ENCODE assay signal across 9 mouse cellular contexts in genomic region chr4:140813358-140814185, GRCm38 (mm10). TPM values are rescaled to one million over a fixed set of nuclear protein-coding genes. Genes with fewer than 3 reads are reported as not detected.
A peak's percentile ranks its signal among the peaks of the same experiment; 100 is the strongest.
DNase-seq lines count a peak whose midpoint lies in the region; ATAC-seq and TF ChIP-seq lines count a peak whose summit lies in the region.
"Had no signal": no experiment of that assay in that cellular context is flagged by ENCODE, and none has a peak within 500 bp of the region (broad histone marks: within the 10 kb centered on the region; RNA-seq: fewer than 3 reads in every experiment).

No protein-coding gene starts in this region.

- WGBS in hindbrain, embryonic 11.5 days: 22% methylated on average over 13 of the region's 13 CpGs
- 30% methylated on average over 13 of the region's 13 CpGs for WGBS in hindbrain, embryonic 14.5 days
- WGBS in embryonic facial prominence, embryonic 15.5 days: 5% methylated on average over 13 of the region's 13 CpGs
- WGBS in liver, embryonic 13.5 days (ENCODE audit: insufficient replicate concordance): 39% methylated on average over 13 of the region's 13 CpGs

- H3K4me1 ChIP-seq in hindbrain, embryonic 11.5 days (replicated peaks; ENCODE audit: control insufficient read depth, insufficient read depth, low read length): no peaks in the 10 kb centered on the region; the same call in 1 of the 2 replicates
- peaks cover 11% of the 10 kb centered on the region; the same call in 1 of the 2 replicates for H3K4me1 ChIP-seq in hindbrain, embryonic 14.5 days (replicated peaks; ENCODE audit: control insufficient read depth, insufficient read depth, low read length)
- H3K4me1 ChIP-seq in E14TG2a.4 (replicated peaks; ENCODE audit: low read depth, low read length): peaks cover 66% of the 10 kb centered on the region
- peaks cover 32% of the 10 kb centered on the region for H3K4me1 ChIP-seq in embryonic facial prominence, embryonic 15.5 days
- H3K4me1 ChIP-seq in liver, embryonic 13.5 days (replicated peaks): peaks cover 85% of the 10 kb centered on the region

- H3K27ac ChIP-seq in hindbrain, embryonic 11.5 days (ENCODE audit: low read depth, low read length): no peak overlapping the region
- no peak overlapping the region for H3K27ac ChIP-seq in hindbrain, embryonic 14.5 days
- H3K27ac ChIP-seq in embryonic facial prominence, embryonic 15.5 days (replicated peaks): peak overlapping the region; percentile 65; the same call in 1 of the 2 replicates
- no peak overlapping the region for H3K27ac ChIP-seq in liver, embryonic 13.5 days
- H3K27ac ChIP-seq: layer of hippocampus, adult 2 months had no signal

- no peak for ATAC-seq in hindbrain, embryonic 11.5 days (ENCODE audit: low FRiP score)
- no peak for ATAC-seq in hindbrain, embryonic 14.5 days (ENCODE audit: low FRiP score)
- ATAC-seq in embryonic facial prominence, embryonic 15.5 days (ENCODE audit: insufficient number of reproducible peaks, low FRiP score, low TSS enrichment, low read depth): no peak
- no peak for ATAC-seq in liver, embryonic 13.5 days (ENCODE audit: low read depth)

- H3K36me3 ChIP-seq in hindbrain, embryonic 11.5 days (ENCODE audit: control insufficient read depth, insufficient read depth, low read length): no peaks in the 10 kb centered on the region
- no peaks in the 10 kb centered on the region for H3K36me3 ChIP-seq in hindbrain, embryonic 14.5 days (replicated peaks; ENCODE audit: control insufficient read depth, insufficient read depth)
- no peaks in the 10 kb centered on the region for H3K36me3 ChIP-seq in E14TG2a.4 (ENCODE audit: insufficient read depth, low read length)
- no peaks in the 10 kb centered on the region for H3K36me3 ChIP-seq in embryonic facial prominence, embryonic 15.5 days
- no peaks in the 10 kb centered on the region for H3K36me3 ChIP-seq in liver, embryonic 13.5 days

- TF ChIP-seq CTCF in E14TG2a.4 (conservative IDR thresholded peaks at IDR 0.05; ENCODE audit: low read length): no peak

- no peaks in the 10 kb centered on the region for H3K27me3 ChIP-seq in hindbrain, embryonic 11.5 days (ENCODE audit: control insufficient read depth, insufficient read depth, low read length)
- H3K27me3 ChIP-seq in hindbrain, embryonic 14.5 days (ENCODE audit: control insufficient read depth, insufficient read depth, low read length): no peaks in the 10 kb centered on the region
- peaks cover 5% of the 10 kb centered on the region; the same call in 1 of the 2 replicates for H3K27me3 ChIP-seq in E14TG2a.4 (ENCODE audit: insufficient read depth, low read length)
- no peaks in the 10 kb centered on the region; the same call in 1 of the 2 replicates for H3K27me3 ChIP-seq in embryonic facial prominence, embryonic 15.5 days
- H3K27me3 ChIP-seq in liver, embryonic 13.5 days: peaks cover 16% of the 10 kb centered on the region

- H3K4me2 ChIP-seq in hindbrain, embryonic 11.5 days (replicated peaks; ENCODE audit: low read depth, low read length): peak overlapping the region; percentile 40
- no peak overlapping the region for H3K4me2 ChIP-seq in hindbrain, embryonic 14.5 days (replicated peaks)
- peak overlapping the region; percentile 70 for H3K4me2 ChIP-seq in embryonic facial prominence, embryonic 15.5 days (replicated peaks)
- peak overlapping the region; percentile 79 for H3K4me2 ChIP-seq in liver, embryonic 13.5 days

- H3K4me3 ChIP-seq in hindbrain, embryonic 11.5 days (ENCODE audit: low read depth, low read length): no peak overlapping the region
- H3K4me3 ChIP-seq in hindbrain, embryonic 14.5 days (replicated peaks; ENCODE audit: low read length): no peak overlapping the region
- peak overlapping the region; percentile 64 for H3K4me3 ChIP-seq in E14TG2a.4 (replicated peaks; ENCODE audit: low read length)
- peak overlapping the region; percentile 40 for H3K4me3 ChIP-seq in embryonic facial prominence, embryonic 15.5 days (replicated peaks)
- H3K4me3 ChIP-seq in liver, embryonic 13.5 days (replicated peaks): peak overlapping the region; percentile 65

- no peaks in the 10 kb centered on the region for H3K9me3 ChIP-seq in hindbrain, embryonic 11.5 days (ENCODE audit: control insufficient read depth, low read length)
- no peaks in the 10 kb centered on the region for H3K9me3 ChIP-seq in hindbrain, embryonic 14.5 days (ENCODE audit: control insufficient read depth, low read length)
- no peaks in the 10 kb centered on the region for H3K9me3 ChIP-seq in E14TG2a.4 (ENCODE audit: low read length)
- H3K9me3 ChIP-seq in embryonic facial prominence, embryonic 15.5 days (replicated peaks): no peaks in the 10 kb centered on the region; the same call in 1 of the 2 replicates
- no peaks in the 10 kb centered on the region for H3K9me3 ChIP-seq in liver, embryonic 13.5 days (replicated peaks)

- DNase-seq in hindbrain, embryonic 11.5 days (ENCODE audit: low spot score): no peak
- DNase-seq in hindbrain, embryonic 14.5 days (ENCODE audit: low spot score): no peak
- no peak for DNase-seq in liver, embryonic 13.5 days
- no peak for DNase-seq in ovary, postnatal 10 days (ENCODE audit: low spot score)
- no peak for DNase-seq in thymus, postnatal 0 days (ENCODE audit: low spot score)
- DNase-seq in adipocyte (ENCODE audit: low spot score): no peak

- H3K9ac ChIP-seq in hindbrain, embryonic 11.5 days (ENCODE audit: low read depth, low read length): no peak overlapping the region
- no peak overlapping the region for H3K9ac ChIP-seq in hindbrain, embryonic 14.5 days
- H3K9ac ChIP-seq in embryonic facial prominence, embryonic 15.5 days: peak overlapping the region; percentile 13
- peak overlapping the region; percentile 67; the same call in 1 of the 2 replicates for H3K9ac ChIP-seq in liver, embryonic 13.5 days

RNA-seq across cellular contexts. Expression of gene Padi3, which starts 3.1 kb away (rescaled TPM):
- not detected in 2 replicates for polyA plus RNA-seq in hindbrain, embryonic 11.5 days (2014; fragmentation: Nextera tagmentation; extraction: Ambion mirVana)
- not detected in 2 replicates for polyA plus RNA-seq in hindbrain, embryonic 14.5 days (2014; fragmentation: Nextera tagmentation; extraction: Ambion mirVana)
- polyA plus RNA-seq in embryonic facial prominence, embryonic 15.5 days (2015; fragmentation: Nextera tagmentation; extraction: Ambion mirVana): 2.4 and 4.4 TPM in 2 replicates
- 0.21 and 0.23 TPM in 2 replicates for polyA plus RNA-seq in liver, embryonic 13.5 days (2015; fragmentation: Nextera tagmentation; extraction: Ambion mirVana)
- polyA plus RNA-seq in thymus, postnatal 0 days (2015; fragmentation: Nextera tagmentation; extraction: Ambion mirVana): 1.2 and 1.5 TPM in 2 replicates

RNA-seq across cellular contexts. Expression of gene Padi1, which starts 32.0 kb away (rescaled TPM):
- polyA plus RNA-seq in hindbrain, embryonic 11.5 days (2014; fragmentation: Nextera tagmentation; extraction: Ambion mirVana): 0.05 and 0.08 TPM in 2 replicates
- not detected in 2 replicates for polyA plus RNA-seq in hindbrain, embryonic 14.5 days (2014; fragmentation: Nextera tagmentation; extraction: Ambion mirVana)
- polyA plus RNA-seq in embryonic facial prominence, embryonic 15.5 days (2015; fragmentation: Nextera tagmentation; extraction: Ambion mirVana): 0.85 and 1.0 TPM in 2 replicates
- 0.03 and 0.06 TPM in 2 replicates for polyA plus RNA-seq in liver, embryonic 13.5 days (2015; fragmentation: Nextera tagmentation; extraction: Ambion mirVana)
- polyA plus RNA-seq in thymus, postnatal 0 days (2015; fragmentation: Nextera tagmentation; extraction: Ambion mirVana): 0.41 and 0.64 TPM in 2 replicates

RNA-seq across cellular contexts. Expression of gene Padi4, which starts 39.5 kb away (rescaled TPM):
- polyA plus RNA-seq in hindbrain, embryonic 11.5 days (2014; fragmentation: Nextera tagmentation; extraction: Ambion mirVana): 0.25 and 0.37 TPM in 2 replicates
- polyA plus RNA-seq in hindbrain, embryonic 14.5 days (2014; fragmentation: Nextera tagmentation; extraction: Ambion mirVana): 0.08 and 0.22 TPM in 2 replicates
- 1.7 and 1.9 TPM in 2 replicates for polyA plus RNA-seq in embryonic facial prominence, embryonic 15.5 days (2015; fragmentation: Nextera tagmentation; extraction: Ambion mirVana)
- polyA plus RNA-seq in liver, embryonic 13.5 days (2015; fragmentation: Nextera tagmentation; extraction: Ambion mirVana): 0.36 and 0.37 TPM in 2 replicates
- 12.4 and 13.0 TPM in 2 replicates for polyA plus RNA-seq in thymus, postnatal 0 days (2015; fragmentation: Nextera tagmentation; extraction: Ambion mirVana)

Comparison
In these comparisons a context has a peak if more than half of its experiments do, and no peak if none do; other contexts are left out.
1. H3K4me3 ChIP-seq: peak in E14TG2a.4 (single experiment), embryonic facial prominence, embryonic 15.5 days (single experiment) and liver, embryonic 13.5 days (single experiment); none in hindbrain, embryonic 11.5 days (single experiment) and hindbrain, embryonic 14.5 days (single experiment).
2. H3K9ac ChIP-seq: peak in embryonic facial prominence, embryonic 15.5 days (single experiment) and liver, embryonic 13.5 days (single experiment); none in hindbrain, embryonic 11.5 days (single experiment) and hindbrain, embryonic 14.5 days (single experiment).